Mouse (Mus musculus): Measurements from ENCODE around the gene Slco2a1.

DNA sequence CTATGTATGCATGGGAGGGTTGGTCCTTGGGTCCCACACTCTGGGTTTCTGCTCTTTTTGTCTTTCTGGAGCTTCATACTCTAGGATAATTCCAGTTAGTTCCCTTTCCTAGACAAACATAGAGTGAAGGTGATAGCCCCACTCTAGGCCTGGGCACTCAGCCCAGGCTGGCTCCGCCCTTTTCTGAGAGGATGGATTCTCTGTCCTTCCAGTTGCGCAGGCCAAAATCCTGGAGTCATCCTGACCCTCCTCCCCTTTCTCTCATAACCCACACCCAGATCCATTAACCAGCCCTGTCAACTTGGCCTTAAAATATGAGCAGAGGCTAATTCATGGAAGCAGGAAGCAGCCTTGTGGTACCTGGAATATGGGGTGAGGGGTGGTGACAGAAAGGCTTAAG is 6.7 kb upstream of the Slco2a1 start:
- TF ChIP-seq POLR2A (IDR thresholded peaks at IDR 0.05; ENCODE audit: low read depth, low read length) (no peak), CTCF (IDR thresholded peaks at IDR 0.05; ENCODE audit: borderline replicate concordance, insufficient read depth, low read length) (no peak)
